Mouse (Mus musculus) neutrophil, adult 5-6 weeks (primary cell): ENCODE measurements around the gene Glud1. TPM values are rescaled to one million over a fixed set of nuclear protein-coding genes. Genes with fewer than 3 reads are reported as not detected.

Experiments
- ATAC-seq: fragments of 151-379, 151-347 bp; 2 replicates; pipeline ENCODE4 v1.8.0; 2017; ENCODE audit warnings: mild to moderate bottlenecking, moderate TSS enrichment; ENCODE audit not compliant: insufficient number of reproducible peaks, poor library complexity, low FRiP score, severe bottlenecking; ENCODE audit errors: extremely low read depth
- total RNA-seq: library from RNA; stranded (forward); fragments of 200-1000 nt; gene quantifications from 2 replicates; pipeline ENCODE4 v1.2.3, GENCODE M21; 2017

Glud1 gene
- total RNA-seq = 225 and 241 TPM in 2 replicates

- ATAC-seq = peak; percentile 84
Measured at GRCm38 (mm10) chr14:34310234-34310965, at the start of gene Glud1, which contains the start of gene Shld2. Glud1 (plus strand) TSS chr14:34310727. Shld2 (minus strand) TSS chr14:34310493.

- no peak for ATAC-seq
Measured at GRCm38 (mm10) chr14:34268046-34268445, 42.5 kb upstream of the Glud1 start.

DNA sequence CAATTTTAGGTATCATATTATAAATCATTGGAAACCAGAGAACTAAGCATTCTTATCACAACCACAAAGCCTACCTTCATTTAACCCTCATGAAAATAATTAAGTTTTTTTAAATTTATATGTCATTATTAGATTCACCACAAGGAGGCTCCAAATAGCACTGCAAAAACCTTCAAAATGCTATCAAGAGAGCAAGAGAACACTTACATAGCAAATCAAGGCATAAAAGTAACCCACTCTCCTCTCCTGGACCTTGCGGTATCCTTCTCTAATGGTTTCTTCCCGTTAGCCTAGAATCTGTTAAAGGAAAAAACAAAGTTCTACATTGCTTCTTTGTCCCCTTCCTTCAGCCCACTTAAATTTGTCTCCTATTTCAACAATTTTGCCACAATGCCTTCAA lies 37.2 kb upstream of the Glud1 start:
- peak; percentile 30; the same call in 1 of the 2 replicates for ATAC-seq

GRCm38 (mm10) chr14:34274141-34274540 lies 36.4 kb upstream of the Glud1 start:
- ATAC-seq = no peak

- ATAC-seq = no peak
Measured at GRCm38 (mm10) chr14:34275225-34275624, 35.3 kb upstream of the Glud1 start.

- no peak for ATAC-seq
Measured at GRCm38 (mm10) chr14:34279726-34280125, 30.8 kb upstream of the Glud1 start.

DNA sequence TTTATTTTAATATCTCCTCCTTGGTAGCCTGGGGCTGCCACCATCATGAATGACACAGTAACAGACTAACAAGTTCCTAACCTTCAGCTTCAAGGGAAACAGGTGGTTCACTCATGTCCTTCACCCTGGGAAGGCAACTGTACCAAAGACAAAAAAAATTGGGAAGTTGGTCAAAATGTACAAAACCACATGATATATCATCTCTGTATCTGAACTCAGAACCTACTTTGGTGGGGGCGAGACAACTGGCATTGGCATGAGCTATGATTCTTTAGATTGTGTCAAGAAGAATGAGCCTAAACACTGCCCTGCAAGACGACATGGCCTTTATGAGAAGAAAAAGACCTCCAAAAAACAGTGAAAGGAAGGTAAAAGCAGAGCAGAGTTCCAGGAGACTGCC lies 29.7 kb upstream of the Glud1 start:
- no peak for ATAC-seq

- ATAC-seq = no peak
Measured at GRCm38 (mm10) chr14:34281736-34282269, 28.7 kb upstream of the Glud1 start.

DNA sequence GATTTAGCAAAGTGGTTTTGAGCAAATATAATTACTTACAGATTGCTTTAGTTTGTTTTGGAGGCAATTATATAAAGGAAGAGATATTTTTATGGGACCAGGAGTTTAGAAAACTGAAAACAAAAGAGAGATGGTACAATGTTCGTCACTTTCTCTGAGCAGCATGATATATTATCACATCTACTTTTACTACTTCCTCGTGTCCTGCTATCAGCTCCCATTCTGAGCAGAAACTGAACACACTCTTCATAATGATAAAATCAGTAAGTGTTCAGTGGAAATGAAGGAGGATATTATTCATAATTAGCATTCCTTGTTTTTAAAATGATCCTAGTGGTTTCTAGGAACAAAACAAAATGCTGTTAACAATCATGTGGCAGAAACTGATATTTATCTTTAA lies 22.1 kb upstream of the Glud1 start:
- no peak for ATAC-seq

DNA sequence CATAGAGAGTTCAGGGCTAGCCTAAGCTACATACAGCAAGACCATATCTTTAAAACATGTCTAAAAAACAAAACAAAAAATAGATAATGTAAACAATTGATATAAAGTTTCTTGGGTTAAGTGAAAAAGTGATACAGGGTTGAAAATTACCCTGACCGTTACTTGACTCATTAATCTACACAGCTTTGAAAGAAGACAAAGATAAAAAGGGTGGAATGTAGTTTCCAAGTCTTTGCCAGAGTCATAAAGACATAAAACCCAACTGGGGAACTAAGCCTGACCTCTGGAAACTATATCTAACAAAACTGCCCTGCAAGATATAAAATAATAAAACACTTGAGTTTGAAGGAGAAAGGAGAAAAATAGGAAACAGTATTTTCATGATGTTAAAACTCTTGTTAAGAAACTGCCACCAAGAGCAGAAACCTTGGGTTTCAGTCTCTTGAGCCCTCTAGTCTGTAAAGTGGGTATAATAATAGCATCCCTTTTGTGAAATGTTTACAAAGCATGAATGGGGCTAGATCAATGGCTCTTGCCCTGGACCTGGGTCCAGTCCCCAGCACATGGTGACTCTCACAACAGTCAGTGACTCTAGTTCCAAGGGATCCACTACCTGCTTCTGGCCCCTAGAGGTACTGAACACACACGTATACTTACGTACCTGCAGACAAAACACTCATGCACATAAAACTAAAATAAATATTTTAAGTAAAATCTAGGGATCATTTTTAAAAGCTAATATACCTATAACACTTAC lies 21.1 kb upstream of the Glud1 start:
- ATAC-seq = no peak

DNA sequence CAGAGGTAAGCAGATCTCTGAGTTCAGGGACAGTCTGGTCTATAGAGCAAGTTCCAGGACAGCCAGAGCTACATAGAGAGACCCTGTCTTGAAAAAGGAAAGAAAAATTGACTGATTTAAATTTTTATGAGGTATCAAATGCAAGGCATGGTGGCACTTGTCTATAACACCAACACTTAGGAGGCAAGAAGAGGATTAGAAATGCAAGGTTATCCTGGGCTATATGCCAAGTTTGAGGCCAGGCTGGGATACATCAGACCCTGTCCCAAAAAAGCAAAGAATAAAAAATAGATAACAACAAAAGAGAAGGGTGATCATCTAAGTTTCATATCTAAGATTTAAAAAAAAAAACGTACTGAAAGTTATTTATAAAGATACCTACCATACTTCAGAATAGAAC lies 20.3 kb upstream of the Glud1 start:
- ATAC-seq = no peak

GRCm38 (mm10) chr14:34293641-34294040 lies 16.9 kb upstream of the Glud1 start:
- ATAC-seq = no peak

GRCm38 (mm10) chr14:34296350-34296749 lies 14.2 kb upstream of the Glud1 start:
- peak; percentile 68; the same call in 1 of the 2 replicates for ATAC-seq

GRCm38 (mm10) chr14:34297038-34297437 lies 13.5 kb upstream of the Glud1 start:
- ATAC-seq = 0 out of 2 replicates have a peak, but pooled peaks have one; percentile 45

DNA sequence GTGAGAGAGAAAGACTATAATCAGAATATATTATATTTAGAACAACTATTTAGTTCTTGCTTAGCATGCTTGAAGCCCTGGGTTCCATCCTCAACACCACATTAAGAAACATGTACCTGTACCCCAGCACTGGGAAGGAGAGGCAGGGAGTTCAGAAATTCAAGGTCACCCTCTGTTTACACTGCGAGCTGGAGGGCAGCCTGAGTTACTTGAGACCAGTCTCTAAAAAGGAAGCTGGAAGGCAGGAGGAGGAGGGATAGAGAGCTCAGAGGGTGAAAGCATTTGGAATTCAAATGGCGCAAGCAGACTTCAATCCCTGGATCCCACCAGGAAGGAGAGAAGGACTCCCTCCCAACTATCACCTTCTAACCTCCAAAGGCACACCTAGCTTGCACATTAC lies 12.9 kb upstream of the Glud1 start:
- no peak for ATAC-seq

DNA sequence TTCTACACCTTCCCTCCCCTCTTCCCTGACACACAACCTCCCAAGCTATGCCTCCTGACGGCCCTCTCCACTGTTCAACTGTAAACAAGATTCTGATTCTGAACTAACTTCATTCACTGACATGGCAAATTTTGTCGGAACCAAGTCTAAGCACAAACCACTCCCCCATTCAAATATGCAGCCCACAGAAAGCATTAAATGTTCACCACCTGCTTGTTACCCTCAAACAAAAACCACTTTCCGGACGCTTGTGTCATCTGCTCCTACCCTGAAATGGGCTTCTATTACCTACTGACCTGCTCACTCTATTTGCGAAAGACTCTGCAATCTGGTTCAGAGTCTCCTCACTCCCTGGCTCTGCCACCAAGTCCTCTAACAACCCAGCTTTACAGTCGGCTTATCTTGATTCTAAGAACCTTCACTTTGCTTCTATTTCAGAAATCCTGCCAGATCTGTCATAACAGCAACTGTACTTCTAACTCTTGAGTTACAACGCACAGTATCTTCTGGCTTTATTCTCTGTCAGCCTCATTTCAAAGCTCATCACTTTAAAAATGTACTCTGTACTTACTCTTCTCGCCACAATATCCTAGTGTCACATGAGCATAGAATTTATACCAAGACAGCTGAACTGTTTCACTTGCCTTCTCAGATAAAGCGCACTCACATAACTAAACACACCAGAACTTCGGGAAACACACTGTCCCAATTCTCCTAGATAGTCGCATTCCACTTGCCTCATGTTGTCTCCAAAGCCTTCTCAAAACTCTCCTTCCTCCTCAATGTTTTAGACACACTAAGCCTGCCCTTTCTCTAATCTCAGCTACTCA lies 11.4 kb upstream of the Glud1 start:
- no peak for ATAC-seq

DNA sequence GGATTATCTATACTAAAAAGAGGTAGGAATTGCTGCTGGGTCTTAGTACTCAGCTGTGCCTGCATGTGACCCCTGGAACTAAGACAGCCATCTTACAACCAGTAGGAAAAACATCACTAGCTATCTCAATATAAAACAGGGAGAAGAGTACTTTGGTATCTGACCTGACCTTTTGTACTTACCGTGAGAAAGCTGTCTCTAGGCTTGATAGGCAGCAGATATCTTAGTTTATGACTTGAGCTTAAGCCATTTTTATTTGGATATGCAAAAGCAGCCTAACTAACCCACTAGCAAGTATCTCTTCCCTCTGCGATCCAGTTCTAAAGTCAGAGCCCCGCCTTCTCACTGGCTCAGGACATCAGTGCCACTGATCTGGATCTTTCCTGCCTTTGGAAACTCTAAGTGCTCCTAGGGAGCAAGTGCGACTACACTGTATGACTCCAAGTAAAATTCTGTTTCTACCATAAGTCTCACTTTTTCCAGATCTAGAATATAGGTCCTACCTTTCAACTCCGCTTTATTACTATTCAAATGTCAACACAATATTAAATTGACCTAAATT lies 7.8 kb upstream of the Glud1 start:
- no peak for ATAC-seq

DNA sequence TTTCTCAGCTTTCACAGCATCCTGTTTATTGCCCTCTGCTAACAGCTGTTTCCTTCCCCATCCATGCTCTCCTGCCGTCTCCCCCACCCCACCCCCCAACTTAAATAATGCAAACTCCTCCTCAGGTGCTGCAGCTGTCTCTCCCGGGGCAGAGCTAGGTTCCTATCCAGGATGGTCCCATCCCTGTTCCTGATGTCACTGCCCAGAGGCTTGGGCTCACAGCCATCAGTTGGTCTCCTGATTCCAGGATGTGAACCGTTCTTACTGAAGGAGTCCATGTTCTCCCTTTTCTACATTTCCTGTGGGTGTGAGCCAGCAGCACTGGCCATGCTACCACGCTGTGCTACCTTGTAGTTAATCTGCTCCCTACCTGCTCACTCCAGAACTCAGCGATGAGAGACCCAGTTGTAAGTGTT lies 7.3 kb upstream of the Glud1 start:
- no peak for ATAC-seq

DNA sequence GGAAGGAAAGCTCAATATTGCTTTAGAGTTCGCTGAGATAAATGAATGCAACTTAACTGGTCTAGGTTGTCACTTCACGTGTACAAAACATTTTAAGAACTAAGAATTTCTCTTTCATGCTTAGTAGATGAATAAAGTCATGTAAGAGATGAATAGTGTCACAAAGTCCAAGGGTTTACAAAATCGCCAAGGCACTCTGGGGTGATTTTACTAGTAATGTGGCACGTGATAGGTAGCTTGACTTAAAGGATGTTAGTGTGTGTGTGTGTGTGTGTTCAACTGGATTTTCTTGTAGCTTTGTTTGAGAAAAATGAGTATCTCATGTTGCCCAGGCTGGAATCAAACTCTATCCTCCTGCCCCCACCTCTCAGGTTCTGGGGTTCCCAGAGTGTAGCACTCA lies 1.3 kb upstream of the Glud1 start:
- no peak for ATAC-seq
